Mouse (Mus musculus): ENCODE data around the gene P2rx4.

DNA sequence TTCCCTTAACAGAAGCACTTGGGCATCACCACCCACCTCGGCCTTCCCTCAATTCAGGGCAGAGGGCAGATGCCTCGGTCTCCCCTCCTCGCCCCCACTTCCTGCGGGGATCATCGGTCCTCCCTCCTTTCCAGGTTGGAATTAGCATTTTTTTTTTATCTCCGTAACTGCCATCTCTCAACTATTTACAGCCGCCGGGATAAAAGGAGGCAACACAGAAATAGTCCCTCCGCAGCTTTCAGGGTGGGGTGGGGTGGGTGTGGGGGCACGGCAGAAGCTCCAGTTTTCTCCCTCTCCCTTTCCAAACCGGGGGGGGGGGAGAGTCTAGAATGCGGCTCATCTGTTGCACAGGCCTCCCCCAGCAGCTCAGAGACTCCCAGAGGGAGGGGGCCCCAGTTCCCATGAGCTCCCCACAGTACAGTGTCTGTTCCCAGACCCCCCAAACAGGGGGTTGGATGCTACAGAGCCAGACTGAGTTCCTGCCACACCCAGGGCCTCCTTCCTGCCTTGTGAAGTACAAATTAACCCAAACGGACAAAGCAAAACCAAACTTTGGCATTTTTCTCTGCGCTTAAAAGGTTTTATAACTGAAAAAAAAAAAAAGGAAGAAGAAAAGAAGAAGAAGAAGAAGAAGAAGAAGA is 68.4 kb downstream of the P2rx4 start:
- TF ChIP-seq CTCF (conservative IDR thresholded peaks at IDR 0.05; ENCODE audit: low read length), result no peak
- no peak for TF ChIP-seq NANOG (IDR thresholded peaks at IDR 0.05; ENCODE audit: borderline replicate concordance, low read length)
- TF ChIP-seq POU5F1 (IDR thresholded peaks at IDR 0.05; ENCODE audit: borderline replicate concordance, low read length), result no peak
